Mouse (Mus musculus) myocyte (in vitro differentiated cells): ENCODE measurements around the gene Zfp574. TPM values are rescaled to one million over a fixed set of nuclear protein-coding genes. Genes with fewer than 3 reads are reported as not detected.

ENCODE experiments used
- H3K27me3 ChIP-seq: one replicate; pipeline ENCODE4 v1.6.1; 2011; ENCODE audit not compliant: control insufficient read depth, insufficient read depth, insufficient read length
- H3K36me3 ChIP-seq: one replicate; pipeline ENCODE4 v1.6.1; 2011; ENCODE audit not compliant: control insufficient read depth, insufficient read depth
- H3K4me2 ChIP-seq: one replicate; pipeline ENCODE4 v1.6.1; 2011; ENCODE audit warnings: low read depth, control low read depth
- H3K4me3 ChIP-seq: one replicate; pipeline ENCODE4 v1.5.1; 2011; ENCODE audit warnings: mild to moderate bottlenecking, control low read depth, moderate library complexity
- H3K79me2 ChIP-seq: one replicate; pipeline ENCODE4 v1.6.1; 2011; ENCODE audit not compliant: control insufficient read depth, insufficient read depth
- H3ac ChIP-seq: one replicate; pipeline ENCODE4 v1.6.1; 2011; ENCODE audit not compliant: control insufficient read depth, insufficient read length
- CEBPB ChIP-seq: IDR thresholded peaks from 2 replicates; pipeline ENCODE4 v1.6.1; 2011; ENCODE audit warnings: mild to moderate bottlenecking, moderate library complexity; ENCODE audit not compliant: poor library complexity, insufficient read depth, severe bottlenecking
- E2F4 ChIP-seq: IDR thresholded peaks from one replicate; pipeline ENCODE4 v1.6.1; 2011; ENCODE audit warnings: mild to moderate bottlenecking, control low read depth, moderate library complexity; ENCODE audit not compliant: insufficient read depth
- MAX ChIP-seq: IDR thresholded peaks from one replicate; pipeline ENCODE4 v1.6.1; 2011; ENCODE audit warnings: low read depth, mild to moderate bottlenecking, control low read depth
- MYOD1 ChIP-seq, 3 experiments: IDR thresholded peaks; one replicate each; pipeline ENCODE4 v1.6.1; 2011; ENCODE audit warnings: control low read depth in 2 of 3, low read depth in 2 of 3, mild to moderate bottlenecking in 2 of 3, moderate library complexity in 1 of 3; ENCODE audit not compliant: insufficient read length in 2 of 3, control insufficient read depth in 1 of 3
- MYOG ChIP-seq, 3 experiments: IDR thresholded peaks; one replicate each; pipeline ENCODE4 v1.6.1; 2011; ENCODE audit warnings: control low read depth in 2 of 3, low read depth in 2 of 3, mild to moderate bottlenecking in 2 of 3; ENCODE audit not compliant: insufficient read length in 2 of 3, control insufficient read depth in 1 of 3, insufficient read depth in 1 of 3
- POLR2A ChIP-seq: IDR thresholded peaks from one replicate; pipeline ENCODE4 v1.6.1; 2011; ENCODE audit warnings: low read depth, mild to moderate bottlenecking, control low read depth, moderate library complexity; ENCODE audit not compliant: insufficient read length
- POLR2AphosphoS2 ChIP-seq: IDR thresholded peaks from one replicate; pipeline ENCODE4 v1.6.1; 2011; ENCODE audit warnings: low read depth, control low read depth; ENCODE audit not compliant: insufficient read length
- REST ChIP-seq: IDR thresholded peaks from one replicate; pipeline ENCODE4 v1.6.1; 2011; ENCODE audit warnings: mild to moderate bottlenecking, control low read depth, moderate library complexity; ENCODE audit not compliant: insufficient read depth, insufficient read length
- SRF ChIP-seq: IDR thresholded peaks from one replicate; pipeline ENCODE4 v1.6.1; 2011; ENCODE audit warnings: low read depth; ENCODE audit not compliant: control insufficient read depth, insufficient read length
- TCF12 ChIP-seq: IDR thresholded peaks from one replicate; pipeline ENCODE4 v1.6.1; 2011; ENCODE audit warnings: mild to moderate bottlenecking, control low read depth; ENCODE audit not compliant: poor library complexity, insufficient read depth, severe bottlenecking
- TCF3 ChIP-seq: IDR thresholded peaks from one replicate; pipeline ENCODE4 v1.6.1; 2011; ENCODE audit warnings: low read depth, control low read depth; ENCODE audit not compliant: insufficient read length
- USF1 ChIP-seq: IDR thresholded peaks from one replicate; pipeline ENCODE4 v1.6.1; 2011; ENCODE audit warnings: low read depth, mild to moderate bottlenecking, control low read depth, moderate library complexity
- polyA plus RNA-seq: library from polyadenylated mRNA; unstranded; fragments of >200 nt; fragmentation: generic; extraction: Trizol; gene quantifications from one replicate; pipeline ENCODE4 v1.2.1, GENCODE M21; 2012; ENCODE audit warnings: missing spikeins

Gene Zfp574
- polyA plus RNA-seq, 1 experiment, result 10.8 TPM

- H3ac ChIP-seq, result no peak overlapping the region
- H3K4me2 ChIP-seq, result no peak overlapping the region
- H3K79me2 ChIP-seq, result no peaks in the 10 kb centered on the region
- H3K36me3 ChIP-seq, result no peaks in the 10 kb centered on the region
- peaks cover 73% of the 10 kb centered on the region for H3K27me3 ChIP-seq
- H3K4me3 ChIP-seq, result no peak overlapping the region
- no peak for TF ChIP-seq REST
- TF ChIP-seq MYOG (IDR thresholded peaks at IDR 0.05; ENCODE audit: control insufficient read depth in 1 of 3, insufficient read depth in 1 of 3, insufficient read length in 2 of 3, low read depth in 2 of 3), result no peak
- TF ChIP-seq POLR2AphosphoS2, result no peak
- TF ChIP-seq MYOD1 (IDR thresholded peaks at IDR 0.05; ENCODE audit: control insufficient read depth in 1 of 3, insufficient read length in 2 of 3, low read depth in 2 of 3), result no peak
These were observed 47.9 kb downstream of the Zfp574 start for GRCm38 (mm10) chr7:25120061-25120834.

GRCm38 (mm10) chr7:25121240-25121786, 48.9 kb downstream of the Zfp574 start:
- no peak overlapping the region for H3ac ChIP-seq
- H3K36me3 ChIP-seq, result no peaks in the 10 kb centered on the region
- H3K4me3 ChIP-seq, result no peak overlapping the region
- TF ChIP-seq E2F4, result no peak
- TF ChIP-seq SRF, result no peak
- TF ChIP-seq MYOD1 (IDR thresholded peaks at IDR 0.05; ENCODE audit: control insufficient read depth in 1 of 3, insufficient read length in 2 of 3, low read depth in 2 of 3), result no peak
- TF ChIP-seq TCF12, result no peak
- TF ChIP-seq MYOG (IDR thresholded peaks at IDR 0.05; ENCODE audit: control insufficient read depth in 1 of 3, insufficient read depth in 1 of 3, insufficient read length in 2 of 3, low read depth in 2 of 3), result no peak
- TF ChIP-seq MAX, result no peak
- no peak for TF ChIP-seq TCF3
- no peak for TF ChIP-seq CEBPB
- no peak for TF ChIP-seq USF1
- no peak for TF ChIP-seq POLR2AphosphoS2
- no peak for TF ChIP-seq REST
- no peak for TF ChIP-seq POLR2A
- no peaks in the 10 kb centered on the region for H3K79me2 ChIP-seq
- peaks cover 69% of the 10 kb centered on the region for H3K27me3 ChIP-seq
- H3K4me2 ChIP-seq, result no peak overlapping the region

- no peaks in the 10 kb centered on the region for H3K36me3 ChIP-seq
- H3K4me3 ChIP-seq, result no peak overlapping the region
- H3ac ChIP-seq, result no peak overlapping the region
- TF ChIP-seq TCF3, result no peak
- no peak for TF ChIP-seq MYOD1 (IDR thresholded peaks at IDR 0.05; ENCODE audit: control insufficient read depth in 1 of 3, insufficient read length in 2 of 3, low read depth in 2 of 3)
- no peak for TF ChIP-seq USF1
- no peak for TF ChIP-seq SRF
- peaks cover 75% of the 10 kb centered on the region for H3K27me3 ChIP-seq
- H3K79me2 ChIP-seq, result no peaks in the 10 kb centered on the region
- no peak overlapping the region for H3K4me2 ChIP-seq
These were observed 53.4 kb downstream of the Zfp574 start for GRCm38 (mm10) chr7:25125716-25126281.

GRCm38 (mm10) chr7:25127971-25128370, 55.6 kb downstream of the Zfp574 start:
- TF ChIP-seq POLR2A, result no peak
- TF ChIP-seq USF1, result no peak
- no peak for TF ChIP-seq SRF
- no peak for TF ChIP-seq TCF12
- no peak for TF ChIP-seq MYOD1 (IDR thresholded peaks at IDR 0.05; ENCODE audit: control insufficient read depth in 1 of 3, insufficient read length in 2 of 3, low read depth in 2 of 3)
- no peak for TF ChIP-seq TCF3
- TF ChIP-seq REST, result no peak
- TF ChIP-seq MYOG (IDR thresholded peaks at IDR 0.05; ENCODE audit: control insufficient read depth in 1 of 3, insufficient read depth in 1 of 3, insufficient read length in 2 of 3, low read depth in 2 of 3), result no peak
- no peak for TF ChIP-seq POLR2AphosphoS2
- TF ChIP-seq MAX, result no peak
- TF ChIP-seq E2F4, result no peak
- no peak for TF ChIP-seq CEBPB
- peaks cover 74% of the 10 kb centered on the region for H3K27me3 ChIP-seq

More at GRCm38 (mm10) chr7:25127971-25128370, 55.6 kb downstream of the Zfp574 start:
- Histone ChIP-seq H3K4me2 (no peak overlapping the region), H3K79me2 (no peaks in the 10 kb centered on the region), H3ac (no peak overlapping the region), H3K36me3 (no peaks in the 10 kb centered on the region), H3K4me3 (no peak overlapping the region)
